Mouse (Mus musculus): ENCODE data around the gene Pitpnm2.

DNA sequence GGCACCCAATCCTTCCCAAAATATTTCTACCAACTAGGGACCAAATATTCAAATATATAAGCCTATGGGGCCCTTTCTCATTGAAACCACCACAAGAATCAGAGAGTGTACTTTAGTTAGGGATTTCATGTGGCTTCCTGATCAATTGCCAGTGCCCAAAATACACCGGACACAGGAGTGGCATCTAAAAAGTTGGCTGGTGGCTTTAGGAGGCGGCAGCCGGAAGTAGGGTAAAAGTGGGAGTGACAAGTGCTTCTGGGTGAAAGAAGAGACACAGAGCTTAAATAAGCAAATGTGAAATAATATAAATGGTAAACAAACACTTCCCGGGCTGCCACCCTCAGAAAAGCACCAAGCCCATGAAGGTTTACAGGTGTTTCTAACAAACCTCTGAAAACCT, 53.5 kb downstream of the Pitpnm2 start:
- TF ChIP-seq CTCF (IDR thresholded peaks at IDR 0.05; ENCODE audit: extremely low read depth, insufficient read length, insufficient replicate concordance, low read depth, low read length) (no peak), POLR2A (IDR thresholded peaks at IDR 0.05; ENCODE audit: low read depth, low read length) (no peak)
